Mouse (Mus musculus): ENCODE data around the gene Pabpc1l. TPM values are rescaled to one million over a fixed set of nuclear protein-coding genes. Genes with fewer than 3 reads are reported as not detected.
A peak's percentile ranks its signal among the peaks of the same experiment; 100 is the strongest.

Pabpc1l gene
- polyA plus RNA-seq, 1 experiment from 2014 or later: not detected

- peak overlapping the region; percentile 35 for H3K27ac ChIP-seq
- H3K4me3 ChIP-seq (ENCODE audit: inconsistent target): no peak overlapping the region
- peaks cover 27% of the 10 kb centered on the region for H3K36me3 ChIP-seq (ENCODE audit: inconsistent target)
- 37% methylated on average over 6 of the region's 6 CpGs for WGBS (ENCODE audit: missing documents)
- H3K79me2 ChIP-seq (ENCODE audit: inconsistent target): peaks cover 99% of the 10 kb centered on the region
Observed at GRCm38 (mm10) chr2:164009227-164009626, 16.0 kb upstream of the Pabpc1l start.

GRCm38 (mm10) chr2:164010496-164010895 is 14.8 kb upstream of the Pabpc1l start:
- WGBS (ENCODE audit: missing documents): 84% methylated on average over 5 of the region's 5 CpGs
- peaks cover 40% of the 10 kb centered on the region for H3K36me3 ChIP-seq (ENCODE audit: inconsistent target)
- H3K27ac ChIP-seq: 0 out of 2 replicates have a peak overlapping the region, but pooled peaks have one; percentile 7
- peaks cover 86% of the 10 kb centered on the region for H3K79me2 ChIP-seq (ENCODE audit: inconsistent target)
- H3K4me3 ChIP-seq (ENCODE audit: inconsistent target): no peak overlapping the region

GRCm38 (mm10) chr2:164010944-164011343 is 14.3 kb upstream of the Pabpc1l start:
- Histone ChIP-seq H3K27ac (0 out of 2 replicates have a peak overlapping the region, but pooled peaks have one; percentile 7), H3K36me3 (ENCODE audit: inconsistent target) (peaks cover 44% of the 10 kb centered on the region), H3K4me3 (ENCODE audit: inconsistent target) (no peak overlapping the region), H3K79me2 (ENCODE audit: inconsistent target) (peaks cover 81% of the 10 kb centered on the region)
- WGBS (ENCODE audit: missing documents): 33% methylated on average over 3 of the region's 3 CpGs

- Histone ChIP-seq H3K4me3 (ENCODE audit: inconsistent target) (no peak overlapping the region), H3K36me3 (ENCODE audit: inconsistent target) (peaks cover 75% of the 10 kb centered on the region), H3K79me2 (ENCODE audit: inconsistent target) (peaks cover 38% of the 10 kb centered on the region), H3K27ac (no peak overlapping the region)
- WGBS (ENCODE audit: missing documents): 98% methylated on average over 16 of the region's 16 CpGs
Observed at GRCm38 (mm10) chr2:164015304-164015703, 9.9 kb upstream of the Pabpc1l start.

- 98% methylated on average over 3 of the region's 3 CpGs for WGBS (ENCODE audit: missing documents)
- H3K4me3 ChIP-seq (ENCODE audit: inconsistent target): no peak overlapping the region
- H3K27ac ChIP-seq: no peak overlapping the region
- H3K36me3 ChIP-seq (ENCODE audit: inconsistent target): peaks cover 51% of the 10 kb centered on the region
- H3K79me2 ChIP-seq (ENCODE audit: inconsistent target): peaks cover 2% of the 10 kb centered on the region; the same call in 1 of the 2 replicates
Observed at GRCm38 (mm10) chr2:164018910-164019309, 6.3 kb upstream of the Pabpc1l start.

GRCm38 (mm10) chr2:164019943-164020342 is 5.3 kb upstream of the Pabpc1l start:
- no peak overlapping the region for H3K27ac ChIP-seq
- peaks cover 41% of the 10 kb centered on the region for H3K36me3 ChIP-seq (ENCODE audit: inconsistent target)
- H3K4me3 ChIP-seq (ENCODE audit: inconsistent target): no peak overlapping the region
- WGBS (ENCODE audit: missing documents): 89% methylated on average over 4 of the region's 4 CpGs
- H3K79me2 ChIP-seq (ENCODE audit: inconsistent target): no peaks in the 10 kb centered on the region

- WGBS (ENCODE audit: missing documents): 13% methylated on average over 2 of the region's 2 CpGs
- Histone ChIP-seq H3K79me2 (ENCODE audit: inconsistent target) (no peaks in the 10 kb centered on the region), H3K4me3 (ENCODE audit: inconsistent target) (no peak overlapping the region), H3K27ac (no peak overlapping the region), H3K36me3 (ENCODE audit: inconsistent target) (peaks cover 20% of the 10 kb centered on the region)
Observed at GRCm38 (mm10) chr2:164022104-164022503, 3.1 kb upstream of the Pabpc1l start.

- WGBS (ENCODE audit: missing documents): 62% methylated on average over 10 of the region's 10 CpGs
- Histone ChIP-seq H3K79me2 (ENCODE audit: inconsistent target) (no peaks in the 10 kb centered on the region), H3K36me3 (ENCODE audit: inconsistent target) (no peaks in the 10 kb centered on the region), H3K27ac (no peak overlapping the region), H3K4me3 (ENCODE audit: inconsistent target) (no peak overlapping the region)
Observed at GRCm38 (mm10) chr2:164031147-164031546, 5.9 kb downstream of the Pabpc1l start.

- 79% methylated on average over 3 of the region's 3 CpGs for WGBS (ENCODE audit: missing documents)
- H3K36me3 ChIP-seq (ENCODE audit: inconsistent target): no peaks in the 10 kb centered on the region
- no peak overlapping the region for H3K27ac ChIP-seq
- no peak overlapping the region for H3K4me3 ChIP-seq (ENCODE audit: inconsistent target)
- no peaks in the 10 kb centered on the region for H3K79me2 ChIP-seq (ENCODE audit: inconsistent target)
Observed at GRCm38 (mm10) chr2:164032973-164033372, 7.7 kb downstream of the Pabpc1l start.

GRCm38 (mm10) chr2:164036520-164037019 is 11.3 kb downstream of the Pabpc1l start:
- WGBS (ENCODE audit: missing documents): 55% methylated on average over 10 of the region's 10 CpGs
- H3K79me2 ChIP-seq (ENCODE audit: inconsistent target): no peaks in the 10 kb centered on the region
- H3K27ac ChIP-seq: no peak overlapping the region
- no peaks in the 10 kb centered on the region for H3K36me3 ChIP-seq (ENCODE audit: inconsistent target)
- H3K4me3 ChIP-seq (ENCODE audit: inconsistent target): no peak overlapping the region

- Histone ChIP-seq H3K4me3 (ENCODE audit: inconsistent target) (no peak overlapping the region), H3K36me3 (ENCODE audit: inconsistent target) (no peaks in the 10 kb centered on the region), H3K27ac (no peak overlapping the region), H3K79me2 (ENCODE audit: inconsistent target) (no peaks in the 10 kb centered on the region)
- WGBS (ENCODE audit: missing documents): 100% methylated on average over 1 of the region's 1 CpGs
Observed at GRCm38 (mm10) chr2:164038407-164039028, 13.3 kb downstream of the Pabpc1l start.

GRCm38 (mm10) chr2:164040949-164041348 is 15.7 kb downstream of the Pabpc1l start:
- WGBS (ENCODE audit: missing documents): 18% methylated on average over 6 of the region's 6 CpGs
- Histone ChIP-seq H3K36me3 (ENCODE audit: inconsistent target) (no peaks in the 10 kb centered on the region), H3K27ac (no peak overlapping the region), H3K4me3 (ENCODE audit: inconsistent target) (no peak overlapping the region), H3K79me2 (ENCODE audit: inconsistent target) (no peaks in the 10 kb centered on the region)

- no peaks in the 10 kb centered on the region for H3K79me2 ChIP-seq (ENCODE audit: inconsistent target)
- no peaks in the 10 kb centered on the region for H3K36me3 ChIP-seq (ENCODE audit: inconsistent target)
- H3K4me3 ChIP-seq (ENCODE audit: inconsistent target): no peak overlapping the region
- 76% methylated on average over 2 of the region's 2 CpGs for WGBS (ENCODE audit: missing documents)
- no peak overlapping the region for H3K27ac ChIP-seq
Observed at GRCm38 (mm10) chr2:164041523-164041922, 16.3 kb downstream of the Pabpc1l start.

GRCm38 (mm10) chr2:164047197-164047690 is 22.0 kb downstream of the Pabpc1l start:
- 4% methylated on average over 8 of the region's 16 CpGs for WGBS (ENCODE audit: missing documents)
- Histone ChIP-seq H3K36me3 (ENCODE audit: inconsistent target) (peaks cover 8% of the 10 kb centered on the region), H3K4me3 (ENCODE audit: inconsistent target) (no peak overlapping the region), H3K27ac (no peak overlapping the region), H3K79me2 (ENCODE audit: inconsistent target) (no peaks in the 10 kb centered on the region)

- Histone ChIP-seq H3K79me2 (ENCODE audit: inconsistent target) (no peaks in the 10 kb centered on the region), H3K36me3 (ENCODE audit: inconsistent target) (peaks cover 66% of the 10 kb centered on the region), H3K27ac (no peak overlapping the region), H3K4me3 (ENCODE audit: inconsistent target) (no peak overlapping the region)
- WGBS (ENCODE audit: missing documents): 89% methylated on average over 8 of the region's 8 CpGs
Observed at GRCm38 (mm10) chr2:164053767-164054166, 28.5 kb downstream of the Pabpc1l start.
